Mouse (Mus musculus) kidney, embryonic 16.5 days (tissue): Measurements from ENCODE around the gene Fabp6. TPM values are rescaled to one million over a fixed set of nuclear protein-coding genes. Genes with fewer than 3 reads are reported as not detected.
A peak's percentile ranks its signal among the peaks of the same experiment; 100 is the strongest.

Experiments used
- ATAC-seq: fragments of 200-750 bp; cut with Nextera tagmentation; 2 replicates; pipeline ENCODE4 v1.8.0; 2017; ENCODE audit warnings: moderate TSS enrichment; ENCODE audit not compliant: low FRiP score, low TSS enrichment
- H3K27ac ChIP-seq: fragments of 300-500 bp; sonication (generic); 2 replicates; pipeline ENCODE4 v1.5.1; 2014; ENCODE audit warnings: low read length
- H3K27me3 ChIP-seq: fragments of 300-500 bp; sonication (generic); 2 replicates; pipeline ENCODE4 v1.6.1; 2014; ENCODE audit warnings: low read length, control low read depth, mixed read lengths; ENCODE audit not compliant: insufficient read depth
- H3K36me3 ChIP-seq: fragments of 300-500 bp; sonication (generic); 2 replicates; pipeline ENCODE4 v1.6.1; 2014; ENCODE audit warnings: low read length, control low read depth, mixed read lengths; ENCODE audit not compliant: insufficient read depth
- H3K4me1 ChIP-seq: fragments of 300-500 bp; sonication (generic); 2 replicates; pipeline ENCODE4 v1.6.1; 2014; ENCODE audit warnings: low read length, control low read depth, mixed read lengths; ENCODE audit not compliant: insufficient read depth
- H3K4me2 ChIP-seq: fragments of 300-500 bp; sonication (generic); replicated peaks from 2 replicates; pipeline ENCODE4 v1.6.1; 2014; ENCODE audit warnings: low read depth, low read length
- H3K4me3 ChIP-seq: fragments of 300-500 bp; sonication (generic); 2 replicates; pipeline ENCODE4 v1.5.1; 2014; ENCODE audit warnings: mild to moderate bottlenecking, low read length
- H3K9ac ChIP-seq: fragments of 300-500 bp; sonication (generic); replicated peaks from 2 replicates; pipeline ENCODE4 v1.6.1; 2014; ENCODE audit warnings: low read length
- H3K9me3 ChIP-seq: fragments of 300-500 bp; sonication (generic); 2 replicates; pipeline ENCODE4 v1.6.1; 2016; ENCODE audit warnings: low read length, control low read depth
- WGBS: fragments of 180-500 bp; shearing (Covaris S2); extraction: QIAGEN DNeasy Blood & Tissue Kit; methylation state at CpG from one replicate; pipeline ENCODE4 v1.1.7; 2014; 5-methylcytosine and 5-hydroxymethylcytosine counted together
- polyA plus RNA-seq: library from polyadenylated mRNA; unstranded; fragments of >200 nt; fragmentation: Nextera tagmentation; extraction: Ambion mirVana; gene quantifications from 2 replicates; pipeline ENCODE4 v1.2.1, GENCODE M21; 2015

Gene Fabp6
- 0.42 TPM in 1 of 2 replicates, not detected in the other for polyA plus RNA-seq

- H3K4me1 ChIP-seq = peaks cover 7% of the 10 kb centered on the region; the same call in 1 of the 2 replicates
- WGBS = 87% methylated on average over 5 of the region's 5 CpGs
- no peak within 1 kb of the TSS for H3K9ac ChIP-seq
- H3K9me3 ChIP-seq = no peaks in the 10 kb centered on the region
- no peak within 1 kb of the TSS for H3K4me3 ChIP-seq
- H3K36me3 ChIP-seq = no peaks in the 10 kb centered on the region
- no peaks in the 10 kb centered on the region for H3K27me3 ChIP-seq
- H3K4me2 ChIP-seq = no peak within 1 kb of the TSS
- H3K27ac ChIP-seq = no peak within 1 kb of the TSS
- no peak for ATAC-seq
Measured at GRCm38 (mm10) chr11:43601440-43601839, at the start of gene Fabp6. Gene Fabp6 (minus strand): TSS chr11:43601540.

- H3K36me3 ChIP-seq = no peaks in the 10 kb centered on the region
- no peak overlapping the region for H3K4me3 ChIP-seq
- H3K27me3 ChIP-seq = no peaks in the 10 kb centered on the region
- no peak for ATAC-seq
- peaks cover 7% of the 10 kb centered on the region for H3K4me1 ChIP-seq
- 0 out of 2 replicates have a peak, but pooled peaks cover 2% of the 10 kb centered on the region for H3K9me3 ChIP-seq
- H3K27ac ChIP-seq = no peak overlapping the region
- H3K9ac ChIP-seq = no peak overlapping the region
- H3K4me2 ChIP-seq = no peak overlapping the region
- 91% methylated on average over 3 of the region's 3 CpGs for WGBS
Measured at GRCm38 (mm10) chr11:43645286-43645685, 43.9 kb upstream of the Fabp6 start.

- H3K27ac ChIP-seq = no peak overlapping the region
- 30% methylated on average over 2 of the region's 2 CpGs for WGBS
Measured at GRCm38 (mm10) chr11:43643180-43643591, 41.8 kb upstream of the Fabp6 start.

GRCm38 (mm10) chr11:43638486-43638885 lies 37.1 kb upstream of the Fabp6 start:
- no peak for ATAC-seq
- 97% methylated on average over 3 of the region's 3 CpGs for WGBS

More at GRCm38 (mm10) chr11:43643180-43643591, 41.8 kb upstream of the Fabp6 start:
- Histone ChIP-seq H3K27me3 (no peaks in the 10 kb centered on the region), H3K9ac (no peak overlapping the region), H3K4me3 (no peak overlapping the region), H3K4me1 (peaks cover 7% of the 10 kb centered on the region), H3K9me3 (peaks cover 8% of the 10 kb centered on the region; the same call in 1 of the 2 replicates), H3K36me3 (no peaks in the 10 kb centered on the region), H3K4me2 (no peak overlapping the region)
- ATAC-seq = peak; percentile 80

GRCm38 (mm10) chr11:43636761-43637160 lies 35.4 kb upstream of the Fabp6 start:
- no peak for ATAC-seq
- peaks cover 17% of the 10 kb centered on the region for H3K4me1 ChIP-seq
- whole genome bisulfite sequencing = 62% methylated on average over 4 of the region's 4 CpGs
- no peak overlapping the region for H3K4me3 ChIP-seq
- H3K27ac ChIP-seq = no peak overlapping the region
- no peaks in the 10 kb centered on the region for H3K36me3 ChIP-seq
- no peak overlapping the region for H3K9ac ChIP-seq
- peaks cover 8% of the 10 kb centered on the region; the same call in 1 of the 2 replicates for H3K9me3 ChIP-seq
- H3K27me3 ChIP-seq = no peaks in the 10 kb centered on the region
- no peak overlapping the region for H3K4me2 ChIP-seq

More at GRCm38 (mm10) chr11:43638486-43638885, 37.1 kb upstream of the Fabp6 start:
- peaks cover 8% of the 10 kb centered on the region; the same call in 1 of the 2 replicates for H3K9me3 ChIP-seq
- no peak overlapping the region for H3K4me2 ChIP-seq
- H3K9ac ChIP-seq = no peak overlapping the region
- H3K27me3 ChIP-seq = no peaks in the 10 kb centered on the region
- no peak overlapping the region for H3K4me3 ChIP-seq
- no peaks in the 10 kb centered on the region for H3K36me3 ChIP-seq
- H3K27ac ChIP-seq = no peak overlapping the region
- peaks cover 11% of the 10 kb centered on the region for H3K4me1 ChIP-seq

GRCm38 (mm10) chr11:43633658-43634401 lies 32.5 kb upstream of the Fabp6 start:
- no peaks in the 10 kb centered on the region for H3K27me3 ChIP-seq
- H3K4me3 ChIP-seq = no peak overlapping the region
- no peaks in the 10 kb centered on the region for H3K9me3 ChIP-seq
- peak overlapping the region; percentile 65; the same call in 1 of the 2 replicates for H3K27ac ChIP-seq
- ATAC-seq = peak; percentile 94
- H3K36me3 ChIP-seq = no peaks in the 10 kb centered on the region
- H3K9ac ChIP-seq = no peak overlapping the region
- WGBS = 10% methylated on average over 19 of the region's 19 CpGs
- peak overlapping the region; percentile 16; the same call in 1 of the 2 replicates for H3K4me2 ChIP-seq
- H3K4me1 ChIP-seq = peaks cover 17% of the 10 kb centered on the region

GRCm38 (mm10) chr11:43633165-43633564 lies 31.8 kb upstream of the Fabp6 start:
- peak; percentile 1; the same call in 1 of the 2 replicates for ATAC-seq
- Histone ChIP-seq H3K9me3 (no peaks in the 10 kb centered on the region), H3K4me2 (no peak overlapping the region), H3K27ac (peak overlapping the region; percentile 15; the same call in 1 of the 2 replicates), H3K4me1 (peaks cover 17% of the 10 kb centered on the region), H3K4me3 (no peak overlapping the region), H3K27me3 (no peaks in the 10 kb centered on the region), H3K9ac (no peak overlapping the region), H3K36me3 (no peaks in the 10 kb centered on the region)
- 72% methylated on average over 6 of the region's 6 CpGs for WGBS

- no peak overlapping the region for H3K9ac ChIP-seq
- ATAC-seq = no peak
- WGBS = 26% methylated on average over 4 of the region's 4 CpGs
- no peak overlapping the region for H3K4me2 ChIP-seq
- H3K4me3 ChIP-seq = no peak overlapping the region
- H3K27me3 ChIP-seq = no peaks in the 10 kb centered on the region
- no peaks in the 10 kb centered on the region for H3K36me3 ChIP-seq
- H3K4me1 ChIP-seq = peaks cover 17% of the 10 kb centered on the region
- no peaks in the 10 kb centered on the region for H3K9me3 ChIP-seq
- H3K27ac ChIP-seq = peak overlapping the region; percentile 15; the same call in 1 of the 2 replicates
Measured at GRCm38 (mm10) chr11:43632566-43632965, 31.2 kb upstream of the Fabp6 start.

- Histone ChIP-seq H3K4me1 (peaks cover 23% of the 10 kb centered on the region), H3K9me3 (no peaks in the 10 kb centered on the region), H3K9ac (no peak overlapping the region), H3K27me3 (no peaks in the 10 kb centered on the region), H3K4me2 (no peak overlapping the region), H3K36me3 (no peaks in the 10 kb centered on the region), H3K27ac (no peak overlapping the region), H3K4me3 (no peak overlapping the region)
- no peak for ATAC-seq
- whole genome bisulfite sequencing = 79% methylated on average over 9 of the region's 9 CpGs
Measured at GRCm38 (mm10) chr11:43631645-43632044, 30.3 kb upstream of the Fabp6 start.
